Mouse (Mus musculus) Patski (cell line): ENCODE results near the gene Hapln4. TPM values are rescaled to one million over a fixed set of nuclear protein-coding genes. Genes with fewer than 3 reads are reported as not detected.

Experiments used
- ATAC-seq: fragments of 100-300 bp; one replicate; pipeline ENCODE4 v1.8.0; 2021
- CTCF ChIA-PET: fragments of 350-600 bp; sonication (Branson Sonifier 250); formaldehyde crosslinking; loops from one replicate; lab custom pipeline; 2022; ENCODE audit warnings: inconsistent platforms; lab: Charles Lee
- POLR2A ChIA-PET: fragments of 350-600 bp; sonication (Branson Sonifier 250); formaldehyde crosslinking; loops from one replicate; lab custom pipeline; 2022; ENCODE audit warnings: antibody characterized with exemption, inconsistent platforms; lab: Charles Lee
- DNase-seq: peaks from one replicate; pipeline ENCODE4 v3.0.0-alpha.2; 2011; ENCODE audit warnings: low read depth, low spot score
- H3K27me3 ChIP-seq: fragments of 371-371 bp; one replicate; pipeline ENCODE4 v1.5.1; 2021
- CTCF ChIP-seq: fragments of 100-300 bp; IDR thresholded peaks from one replicate; pipeline ENCODE4 v1.5.1; 2021
- in situ Hi-C: fragments of 300-500 bp; cut with MboI; formaldehyde crosslinking; loops from 3 replicates; pipeline ENCODE4 v1.11.1; 2018; ENCODE audit warnings: low pct_unique_long_range_greater_than_20kb, mixed read lengths
- polyA plus RNA-seq: library from polyadenylated mRNA; unstranded; gene quantifications from one replicate; pipeline ENCODE4 v1.2.3, GENCODE M21; 2021

The Hapln4 gene
- polyA plus RNA-seq, 1 experiment from 2014 or later: 7.3 TPM

DNA sequence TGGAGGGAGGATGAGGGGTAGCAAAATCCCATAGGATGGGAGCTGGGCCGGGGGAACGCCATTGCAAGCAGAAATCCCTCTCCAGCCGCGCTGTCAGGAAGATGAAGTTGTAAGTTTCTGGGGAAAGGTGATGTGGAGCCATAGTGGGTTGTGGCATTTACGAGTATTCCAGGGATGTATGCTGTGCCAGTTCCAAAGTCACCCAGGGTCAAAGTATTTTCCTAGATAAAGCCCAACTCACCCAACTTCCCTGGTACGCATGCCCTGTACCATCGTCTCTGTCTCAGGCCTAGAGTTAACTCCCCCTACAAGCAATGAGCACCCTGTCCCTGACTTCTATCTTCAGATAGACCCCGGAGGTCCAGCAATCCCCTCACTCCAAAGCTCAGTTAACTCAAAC is 10.1 kb upstream of the Hapln4 start:
- no peak for ATAC-seq
- H3K27me3 ChIP-seq: no peaks in the 10 kb centered on the region
- POLR2A ChIA-PET: no interaction called here
- no peak for TF ChIP-seq CTCF
- CTCF ChIA-PET: no interaction called here
- DNase-seq: no peak
- in situ Hi-C loops: no loop called here

DNA sequence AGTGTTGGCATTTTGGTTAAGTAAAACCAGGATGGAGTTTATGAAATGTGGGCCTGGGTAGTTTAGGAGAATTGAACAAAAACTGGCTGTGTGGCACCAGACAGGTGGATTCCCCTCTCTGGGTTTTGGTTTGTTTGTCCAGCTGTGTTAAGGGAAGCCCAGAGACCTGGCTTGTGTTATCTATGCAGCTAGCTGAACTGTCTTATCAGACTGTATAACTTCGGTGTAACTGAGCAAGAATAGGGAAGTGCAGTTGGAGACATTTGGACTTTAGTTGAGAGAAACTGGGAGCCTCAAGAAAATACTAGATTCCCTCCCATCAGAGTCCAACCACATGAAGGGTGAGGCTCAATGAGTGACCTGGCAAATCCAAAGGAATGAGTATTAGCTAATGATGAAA is 9.6 kb upstream of the Hapln4 start:
- ChIA-PET POLR2A (no interaction called here), CTCF (no interaction called here)
- H3K27me3 ChIP-seq: no peaks in the 10 kb centered on the region
- ATAC-seq (no peak), DNase-seq (no peak)
- no peak for TF ChIP-seq CTCF
- in situ Hi-C loops: no loop called here

- ChIA-PET POLR2A (no interaction called here), CTCF (no interaction called here)
- no peak for TF ChIP-seq CTCF
- ATAC-seq: no peak
- DNase-seq: no peak
- in situ Hi-C loops: no loop called here
- H3K27me3 ChIP-seq: peaks cover 4% of the 10 kb centered on the region
These were observed 1.3 kb upstream of the Hapln4 start for GRCm38 (mm10) chr8:70081976-70082375.

DNA sequence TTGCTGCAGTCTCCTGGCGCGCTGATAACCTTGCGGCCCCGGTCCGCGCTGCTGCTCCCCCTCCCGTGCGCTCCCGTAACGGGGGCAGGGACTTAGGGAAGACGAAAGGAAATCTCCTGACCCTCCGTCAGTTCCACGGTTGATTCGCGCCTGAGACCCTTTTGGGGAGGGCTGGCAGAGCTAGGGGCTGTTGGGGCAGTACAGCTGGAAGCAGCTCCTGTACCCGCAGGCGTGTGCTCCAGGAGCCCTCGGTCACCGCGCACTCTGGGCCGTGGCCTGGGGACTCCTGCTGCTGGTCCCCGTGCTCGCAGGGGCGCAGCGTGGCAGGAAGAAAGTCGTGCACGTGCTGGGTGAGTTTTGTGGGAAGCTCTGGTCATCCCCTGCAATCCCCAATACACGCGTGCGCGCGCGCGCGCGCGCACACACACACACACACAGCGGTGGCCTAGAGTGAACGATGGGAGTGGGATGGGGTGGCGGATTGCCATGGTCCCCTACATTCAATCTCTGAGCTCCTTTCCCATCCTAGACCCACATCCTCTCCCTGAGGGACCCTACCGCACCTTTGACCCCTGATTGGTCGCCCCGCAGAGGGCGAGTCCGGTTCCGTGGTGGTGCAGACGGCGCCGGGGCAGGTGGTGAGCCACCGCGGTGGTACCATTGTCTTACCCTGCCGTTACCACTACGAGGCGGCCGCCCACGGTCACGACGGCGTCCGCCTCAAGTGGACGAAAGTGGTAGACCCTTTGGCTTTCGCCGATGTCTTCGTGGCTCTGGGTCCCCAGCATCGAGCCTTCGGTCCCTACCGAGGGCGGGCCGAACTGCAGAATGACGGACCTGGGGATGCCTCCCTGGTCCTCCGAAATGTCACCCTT is 1.2 kb downstream of the Hapln4 start:
- in situ Hi-C loops: no loop called here
- no peak for TF ChIP-seq CTCF
- ChIA-PET POLR2A (no interaction called here), CTCF (interaction anchor here (0.8 kb wide), 1 partner anchor 13 kb away, joined by 3 read pairs; no protein-coding TSS in a partner anchor)
- H3K27me3 ChIP-seq: peaks cover 10% of the 10 kb centered on the region
- no peak for ATAC-seq
- no peak for DNase-seq

DNA sequence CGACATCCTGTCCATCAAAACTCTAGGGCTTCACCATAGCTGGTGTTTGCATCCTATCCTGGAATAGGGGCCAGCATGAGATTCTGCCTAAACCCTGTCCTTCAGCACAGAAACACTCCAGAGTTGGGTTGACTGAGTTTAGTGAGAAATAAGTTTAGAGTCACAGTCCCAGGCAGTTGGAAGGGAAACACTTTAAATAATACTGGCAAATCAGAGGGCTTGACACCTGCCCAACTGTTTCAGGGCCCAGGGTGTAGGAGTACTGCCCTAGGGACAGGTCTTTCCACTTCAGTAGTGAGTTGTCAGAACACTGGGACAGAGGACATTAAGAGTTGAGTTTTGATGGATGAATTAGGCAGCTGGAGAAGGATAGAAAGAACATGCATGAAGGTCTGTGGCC is 2.9 kb downstream of the Hapln4 start:
- in situ Hi-C loops: no loop called here
- ChIA-PET CTCF (no interaction called here), POLR2A (no interaction called here)
- peaks cover 10% of the 10 kb centered on the region for H3K27me3 ChIP-seq
- ATAC-seq: no peak
- no peak for TF ChIP-seq CTCF
- no peak for DNase-seq

GRCm38 (mm10) chr8:70087237-70087636 is 4.0 kb downstream of the Hapln4 start:
- no peak for DNase-seq

GRCm38 (mm10) chr8:70087836-70088650 is 4.8 kb downstream of the Hapln4 start:
- TF ChIP-seq CTCF: no peak
- peaks cover 10% of the 10 kb centered on the region for H3K27me3 ChIP-seq
- POLR2A ChIA-PET: no interaction called here
- DNase-seq: no peak
- peak; percentile 21 for ATAC-seq
- CTCF ChIA-PET: no interaction called here
- in situ Hi-C loops: no loop called here

More at GRCm38 (mm10) chr8:70087237-70087636, 4.0 kb downstream of the Hapln4 start:
- H3K27me3 ChIP-seq: peaks cover 10% of the 10 kb centered on the region
- ChIA-PET CTCF (no interaction called here), POLR2A (no interaction called here)
- ATAC-seq: no peak
- TF ChIP-seq CTCF: no peak
- in situ Hi-C loops: no loop called here

- DNase-seq (no peak), ATAC-seq (no peak)
- ChIA-PET POLR2A (no interaction called here), CTCF (no interaction called here)
- peaks cover 10% of the 10 kb centered on the region for H3K27me3 ChIP-seq
- TF ChIP-seq CTCF: no peak
- in situ Hi-C loops: no loop called here
These were observed 6.2 kb downstream of the Hapln4 start for GRCm38 (mm10) chr8:70089296-70089960.

DNA sequence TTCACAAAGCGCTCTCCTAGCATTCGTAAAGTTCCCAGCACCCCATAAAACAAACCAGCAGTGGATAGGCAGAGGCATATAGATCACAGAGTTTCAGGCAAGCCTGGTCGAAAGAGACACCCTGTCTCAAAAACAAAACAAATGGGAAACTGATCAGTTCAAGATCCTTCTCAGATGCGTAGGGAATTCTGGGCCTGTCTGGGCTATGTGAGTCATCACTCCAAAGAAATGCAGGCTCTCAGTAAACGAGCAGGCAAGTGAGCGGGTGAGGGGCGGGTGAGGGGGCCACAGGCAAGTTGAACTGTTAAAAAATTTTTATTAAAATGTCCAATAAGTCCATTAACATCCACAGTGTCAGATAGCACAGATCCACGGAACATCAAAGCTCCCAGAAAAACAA is 9.5 kb downstream of the Hapln4 start:
- DNase-seq (no peak), ATAC-seq (no peak)
- ChIA-PET POLR2A (interaction anchor here (0.7 kb wide), 1 partner anchor 1394 kb away, joined by 5 read pairs; no protein-coding TSS in a partner anchor), CTCF (no interaction called here)
- in situ Hi-C loops: no loop called here
- no peak for TF ChIP-seq CTCF
- H3K27me3 ChIP-seq: peaks cover 23% of the 10 kb centered on the region

- ChIA-PET CTCF (no interaction called here), POLR2A (no interaction called here)
- in situ Hi-C loops: loop anchor here (5.0 kb wide), 1 partner anchor 63 kb away; no protein-coding TSS in a partner anchor
- no peak for TF ChIP-seq CTCF
- ATAC-seq (no peak), DNase-seq (no peak)
- H3K27me3 ChIP-seq: peaks cover 31% of the 10 kb centered on the region
These were observed 16.0 kb downstream of the Hapln4 start for GRCm38 (mm10) chr8:70099276-70099675.
